Mouse (Mus musculus): ENCODE results near the gene Jag2. TPM values are rescaled to one million over a fixed set of nuclear protein-coding genes. Genes with fewer than 3 reads are reported as not detected.

The Jag2 gene
- polyA plus RNA-seq, 1 experiment from 2014 or later: 3.2 TPM

- 13% methylated on average over 22 of the region's 22 CpGs for WGBS
- Histone ChIP-seq H3K4me3 (ENCODE audit: low read depth, low read length) (peak overlapping the region; percentile 12; the same call in 1 of the 2 replicates), H3K27me3 (ENCODE audit: control insufficient read depth, insufficient read depth, low read length) (0 out of 2 replicates have a peak, but pooled peaks cover 2% of the 10 kb centered on the region), H3K4me2 (replicated peaks; ENCODE audit: low read depth) (peak overlapping the region; percentile 46), H3K36me3 (ENCODE audit: control insufficient read depth, insufficient read depth, low read length) (no peaks in the 10 kb centered on the region), H3K9ac (ENCODE audit: low read length) (0 out of 2 replicates have a peak overlapping the region, but pooled peaks have one; percentile 27), H3K27ac (replicated peaks) (no peak overlapping the region), H3K4me1 (replicated peaks; ENCODE audit: control insufficient read depth, insufficient read depth) (peaks cover 6% of the 10 kb centered on the region), H3K9me3 (ENCODE audit: control insufficient read depth, low read length) (no peaks in the 10 kb centered on the region)
- no peak for ATAC-seq (ENCODE audit: low FRiP score, low TSS enrichment)
- no peak for DNase-seq (ENCODE audit: low spot score)
- TF ChIP-seq EP300 (optimal IDR thresholded peaks at IDR 0.05) (no peak), CTCF (IDR thresholded peaks at IDR 0.05; ENCODE audit: low read depth) (no peak)
These were observed 55.4 kb downstream of the Jag2 start for GRCm38 (mm10) chr12:112874199-112874598.

- no peaks in the 10 kb centered on the region for H3K9me3 ChIP-seq (ENCODE audit: control insufficient read depth, low read length)
- WGBS: 18% methylated on average over 18 of the region's 18 CpGs
- TF ChIP-seq EP300 (optimal IDR thresholded peaks at IDR 0.05): no peak
- TF ChIP-seq CTCF (IDR thresholded peaks at IDR 0.05; ENCODE audit: low read depth): peak; percentile 86
- ATAC-seq (ENCODE audit: low FRiP score, low TSS enrichment) (0 out of 2 replicates have a peak, but pooled peaks have one; percentile 15), DNase-seq (ENCODE audit: low spot score) (peak; percentile 70)
- H3K27me3 ChIP-seq (ENCODE audit: control insufficient read depth, insufficient read depth, low read length): 0 out of 2 replicates have a peak, but pooled peaks cover 2% of the 10 kb centered on the region
- H3K4me3 ChIP-seq (ENCODE audit: low read depth, low read length): 0 out of 2 replicates have a peak overlapping the region, but pooled peaks have one; percentile 12
- H3K4me2 ChIP-seq (replicated peaks; ENCODE audit: low read depth): peak overlapping the region; percentile 46
- no peak overlapping the region for H3K9ac ChIP-seq (ENCODE audit: low read length)
- H3K36me3 ChIP-seq (ENCODE audit: control insufficient read depth, insufficient read depth, low read length): no peaks in the 10 kb centered on the region
- H3K4me1 ChIP-seq (replicated peaks; ENCODE audit: control insufficient read depth, insufficient read depth): peaks cover 6% of the 10 kb centered on the region
- H3K27ac ChIP-seq (replicated peaks): no peak overlapping the region
These were observed 56.0 kb downstream of the Jag2 start for GRCm38 (mm10) chr12:112873452-112874190.

GRCm38 (mm10) chr12:112872991-112873390 is 56.6 kb downstream of the Jag2 start:
- TF ChIP-seq EP300 (optimal IDR thresholded peaks at IDR 0.05) (no peak), CTCF (IDR thresholded peaks at IDR 0.05; ENCODE audit: low read depth) (no peak)
- DNase-seq (ENCODE audit: low spot score) (no peak), ATAC-seq (ENCODE audit: low FRiP score, low TSS enrichment) (no peak)
- Histone ChIP-seq H3K4me2 (replicated peaks; ENCODE audit: low read depth) (no peak overlapping the region), H3K27ac (replicated peaks) (no peak overlapping the region), H3K4me3 (ENCODE audit: low read depth, low read length) (no peak overlapping the region), H3K27me3 (ENCODE audit: control insufficient read depth, insufficient read depth, low read length) (0 out of 2 replicates have a peak, but pooled peaks cover 2% of the 10 kb centered on the region), H3K9me3 (ENCODE audit: control insufficient read depth, low read length) (no peaks in the 10 kb centered on the region), H3K9ac (ENCODE audit: low read length) (no peak overlapping the region), H3K4me1 (replicated peaks; ENCODE audit: control insufficient read depth, insufficient read depth) (peaks cover 6% of the 10 kb centered on the region), H3K36me3 (ENCODE audit: control insufficient read depth, insufficient read depth, low read length) (no peaks in the 10 kb centered on the region)
- 84% methylated on average over 10 of the region's 10 CpGs for WGBS

GRCm38 (mm10) chr12:112871272-112871671 is 58.3 kb downstream of the Jag2 start:
- H3K9me3 ChIP-seq (ENCODE audit: control insufficient read depth, low read length): no peaks in the 10 kb centered on the region

GRCm38 (mm10) chr12:112870775-112871174 is 58.8 kb downstream of the Jag2 start:
- TF ChIP-seq CTCF (IDR thresholded peaks at IDR 0.05; ENCODE audit: low read depth) (no peak), EP300 (optimal IDR thresholded peaks at IDR 0.05) (no peak)
- Histone ChIP-seq H3K4me3 (ENCODE audit: low read depth, low read length) (no peak overlapping the region), H3K27me3 (ENCODE audit: control insufficient read depth, insufficient read depth, low read length) (0 out of 2 replicates have a peak, but pooled peaks cover 2% of the 10 kb centered on the region), H3K27ac (replicated peaks) (no peak overlapping the region), H3K4me2 (replicated peaks; ENCODE audit: low read depth) (no peak overlapping the region), H3K36me3 (ENCODE audit: control insufficient read depth, insufficient read depth, low read length) (no peaks in the 10 kb centered on the region), H3K9ac (ENCODE audit: low read length) (no peak overlapping the region), H3K4me1 (replicated peaks; ENCODE audit: control insufficient read depth, insufficient read depth) (no peaks in the 10 kb centered on the region), H3K9me3 (ENCODE audit: control insufficient read depth, low read length) (no peaks in the 10 kb centered on the region)
- DNase-seq (ENCODE audit: low spot score) (peak; percentile 50), ATAC-seq (ENCODE audit: low FRiP score, low TSS enrichment) (peak; percentile 36)
- WGBS: 43% methylated on average over 13 of the region's 13 CpGs

More at GRCm38 (mm10) chr12:112871272-112871671, 58.3 kb downstream of the Jag2 start:
- Histone ChIP-seq H3K27me3 (ENCODE audit: control insufficient read depth, insufficient read depth, low read length) (0 out of 2 replicates have a peak, but pooled peaks cover 2% of the 10 kb centered on the region), H3K4me1 (replicated peaks; ENCODE audit: control insufficient read depth, insufficient read depth) (no peaks in the 10 kb centered on the region; the same call in 1 of the 2 replicates), H3K4me2 (replicated peaks; ENCODE audit: low read depth) (no peak overlapping the region), H3K9ac (ENCODE audit: low read length) (no peak overlapping the region), H3K36me3 (ENCODE audit: control insufficient read depth, insufficient read depth, low read length) (no peaks in the 10 kb centered on the region), H3K4me3 (ENCODE audit: low read depth, low read length) (no peak overlapping the region), H3K27ac (replicated peaks) (no peak overlapping the region)
- no peak for ATAC-seq (ENCODE audit: low FRiP score, low TSS enrichment)
- 85% methylated on average over 2 of the region's 2 CpGs for WGBS
- no peak for DNase-seq (ENCODE audit: low spot score)
- TF ChIP-seq EP300 (optimal IDR thresholded peaks at IDR 0.05) (no peak), CTCF (IDR thresholded peaks at IDR 0.05; ENCODE audit: low read depth) (no peak)

GRCm38 (mm10) chr12:112869783-112870204 is 59.8 kb downstream of the Jag2 start:
- H3K4me2 ChIP-seq (replicated peaks; ENCODE audit: low read depth): no peak overlapping the region
- H3K27me3 ChIP-seq (ENCODE audit: control insufficient read depth, insufficient read depth, low read length): 0 out of 2 replicates have a peak, but pooled peaks cover 2% of the 10 kb centered on the region

More at GRCm38 (mm10) chr12:112869783-112870204, 59.8 kb downstream of the Jag2 start:
- Histone ChIP-seq H3K9me3 (ENCODE audit: control insufficient read depth, low read length) (no peaks in the 10 kb centered on the region), H3K27ac (replicated peaks) (no peak overlapping the region), H3K4me1 (replicated peaks; ENCODE audit: control insufficient read depth, insufficient read depth) (no peaks in the 10 kb centered on the region), H3K36me3 (ENCODE audit: control insufficient read depth, insufficient read depth, low read length) (no peaks in the 10 kb centered on the region), H3K9ac (ENCODE audit: low read length) (no peak overlapping the region; the same call in 1 of the 2 replicates), H3K4me3 (ENCODE audit: low read depth, low read length) (no peak overlapping the region)
- 7% methylated on average over 16 of the region's 16 CpGs for WGBS
- DNase-seq (ENCODE audit: low spot score) (no peak), ATAC-seq (ENCODE audit: low FRiP score, low TSS enrichment) (no peak)
- TF ChIP-seq CTCF (IDR thresholded peaks at IDR 0.05; ENCODE audit: low read depth): no peak
- TF ChIP-seq EP300 (optimal IDR thresholded peaks at IDR 0.05): no peak
